In genomic region chrX:15007023-15007422, GRCm38 (mm10) we compare ENCODE assay signal across 9 mouse cellular contexts.
DNase-seq lines count a peak whose midpoint lies in the region.
"Had no signal": no experiment of that assay in that cellular context is flagged by ENCODE, and none has a peak within 500 bp of the region (broad histone marks: within the 10 kb centered on the region; RNA-seq: fewer than 3 reads in every experiment).

No protein-coding gene starts in this region.

- DNase-seq in adrenal gland, adult 8-10 months: peak; percentile 4
- no peak for DNase-seq in adrenal gland, postnatal 25 days
- DNase-seq in brain, adult 2 months (ENCODE audit: low read depth, low spot score): peak; percentile 83
- DNase-seq in gastrocnemius, adult 18-20 months (ENCODE audit: low spot score): peak; percentile 71
- DNase-seq in layer of hippocampus, postnatal 14 days (ENCODE audit: low spot score in 2 of 2): peak; percentile 1 to 12
- DNase-seq in retina, embryonic 14.5 days (ENCODE audit: low spot score): no peak
- DNase-seq in lung, postnatal 4 days: no peak
- DNase-seq in spleen, postnatal 4 days (ENCODE audit: low spot score in 2 of 2): no peak
- DNase-seq: lung, postnatal 10 days had no signal

Comparison
In these comparisons a context has a peak if more than half of its experiments do, and no peak if none do; other contexts are left out.
1. DNase-seq: peak in adrenal gland, adult 8-10 months (single experiment), brain, adult 2 months (single experiment), gastrocnemius, adult 18-20 months (single experiment) and layer of hippocampus, postnatal 14 days (2 of 2); none in adrenal gland, postnatal 25 days (single experiment), retina, embryonic 14.5 days (single experiment), lung, postnatal 4 days (0 of 2) and spleen, postnatal 4 days (0 of 2).